Mouse (Mus musculus) E14TG2a.4 (cell line): ENCODE measurements around the gene Mcrip2.

Experiments
- CTCF ChIP-seq: conservative IDR thresholded peaks from 2 replicates; pipeline ENCODE4 v1.5.1; 2014; ENCODE audit warnings: low read length
- NANOG ChIP-seq: IDR thresholded peaks from 2 replicates; pipeline ENCODE4 v1.6.1; 2014; ENCODE audit warnings: borderline replicate concordance, low read length, mixed read lengths
- POU5F1 ChIP-seq: IDR thresholded peaks from 2 replicates; pipeline ENCODE4 v1.6.1; 2014; ENCODE audit warnings: low read length, borderline replicate concordance

GRCm38 (mm10) chr17:25879750-25880149, 11.2 kb upstream of the Mcrip2 start:
- TF ChIP-seq CTCF (no peak), POU5F1 (no peak), NANOG (no peak)
